Mouse (Mus musculus): Measurements from ENCODE around the gene Atrnl1.

Gene Atrnl1

DNA sequence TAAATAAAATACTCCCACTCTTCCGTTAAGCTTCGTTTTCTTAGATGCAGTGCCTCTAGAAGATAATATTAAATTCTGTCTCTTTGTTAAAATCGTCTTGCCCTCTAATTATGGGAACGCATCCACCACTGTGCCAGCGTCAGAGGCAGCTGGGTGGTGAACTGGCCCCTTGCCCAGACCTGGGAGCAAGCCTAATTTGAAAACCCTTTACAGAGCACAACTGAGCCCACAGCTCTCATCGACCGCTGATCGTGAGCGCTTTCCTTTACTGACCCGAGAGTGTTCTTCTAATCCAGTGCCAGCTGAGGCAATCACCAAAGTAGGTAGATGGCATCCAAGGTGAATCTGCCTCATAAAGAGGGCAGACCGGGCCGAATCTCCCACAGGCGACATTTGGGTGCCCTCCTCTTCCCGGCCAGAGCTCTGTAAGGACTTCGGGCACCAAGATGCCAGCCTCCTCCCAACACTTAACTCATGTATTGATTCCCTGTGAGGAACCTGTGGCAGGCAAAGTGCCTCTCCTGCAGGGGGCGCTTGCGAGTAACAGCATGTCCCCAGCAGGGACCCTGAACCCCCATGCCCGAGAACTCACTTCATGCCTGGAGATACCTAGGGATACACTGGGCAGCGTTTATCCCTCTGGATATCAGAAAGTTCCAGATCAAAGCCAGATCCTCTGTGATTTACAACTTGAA, 507.5 kb downstream of the Atrnl1 start:
- DNase-seq (ENCODE audit: low read depth, low spot score), result no peak

GRCm38 (mm10) chr19:58118864-58119263, 508.0 kb downstream of the Atrnl1 start:
- no peak for DNase-seq (ENCODE audit: low read depth, low spot score)

- peak; percentile 82 for DNase-seq (ENCODE audit: low read depth, low spot score)
Measured at GRCm38 (mm10) chr19:58119681-58120173, 508.9 kb downstream of the Atrnl1 start.

GRCm38 (mm10) chr19:58120661-58121060, 509.8 kb downstream of the Atrnl1 start:
- DNase-seq (ENCODE audit: low read depth, low spot score), result no peak

DNA sequence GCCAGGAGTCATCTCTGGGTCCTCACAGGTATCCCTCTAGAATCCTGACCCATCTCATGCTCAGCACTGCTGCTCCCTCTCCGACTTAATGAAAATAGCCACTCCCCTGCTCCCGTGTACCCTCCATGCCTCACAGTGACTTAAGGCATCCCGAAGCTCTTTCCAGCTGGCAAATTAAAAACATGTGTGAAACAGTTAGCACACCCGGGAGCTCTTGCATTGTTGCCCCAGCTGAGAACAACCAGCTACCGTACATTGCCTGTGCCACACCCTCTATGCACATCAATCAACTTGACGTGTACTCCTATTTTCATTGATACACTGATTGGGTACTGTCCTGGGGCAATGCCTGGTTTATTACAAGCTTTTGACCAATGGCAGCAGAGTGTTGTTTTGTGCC, 510.8 kb downstream of the Atrnl1 start:
- DNase-seq (ENCODE audit: low read depth, low spot score), result peak; percentile 80

DNA sequence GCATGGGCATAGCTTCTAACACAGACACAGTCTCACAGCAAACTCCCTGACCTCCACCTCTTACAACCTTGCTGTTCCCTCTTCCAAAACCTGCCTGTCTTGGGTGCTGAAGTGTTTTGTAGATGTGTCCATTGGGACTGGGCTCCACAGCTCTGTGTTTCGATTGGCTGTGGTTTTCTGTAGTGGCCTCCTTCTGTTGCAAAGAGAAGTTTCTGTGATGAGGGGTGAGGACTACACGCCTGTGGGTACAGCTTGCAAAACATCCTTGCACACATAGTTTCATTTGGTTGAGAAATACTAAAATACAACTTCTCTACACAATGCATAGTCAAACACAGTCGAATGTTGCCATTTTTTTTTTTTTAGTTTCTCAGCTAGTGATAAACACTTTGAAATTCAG, 512.8 kb downstream of the Atrnl1 start:
- DNase-seq (ENCODE audit: low read depth, low spot score), result no peak

DNA sequence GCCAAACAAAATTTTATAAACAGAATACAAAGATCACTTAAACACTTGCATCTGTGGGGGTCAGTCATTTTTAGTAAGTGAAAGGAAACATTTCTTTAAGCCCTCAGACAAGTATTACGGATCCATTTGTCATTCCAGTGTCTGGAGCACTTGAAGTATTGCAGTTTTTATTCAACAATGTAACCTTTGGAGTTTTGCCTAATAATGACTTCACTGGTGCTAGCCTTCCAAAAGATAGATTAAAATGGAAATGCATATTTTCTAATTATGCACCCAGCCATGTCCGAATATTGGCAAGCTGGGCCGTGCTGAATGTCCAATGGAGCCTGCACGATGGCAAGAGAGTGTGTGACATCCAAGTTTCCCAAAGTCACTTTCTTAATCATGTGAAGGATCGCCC, 513.7 kb downstream of the Atrnl1 start:
- no peak for DNase-seq (ENCODE audit: low read depth, low spot score)

DNA sequence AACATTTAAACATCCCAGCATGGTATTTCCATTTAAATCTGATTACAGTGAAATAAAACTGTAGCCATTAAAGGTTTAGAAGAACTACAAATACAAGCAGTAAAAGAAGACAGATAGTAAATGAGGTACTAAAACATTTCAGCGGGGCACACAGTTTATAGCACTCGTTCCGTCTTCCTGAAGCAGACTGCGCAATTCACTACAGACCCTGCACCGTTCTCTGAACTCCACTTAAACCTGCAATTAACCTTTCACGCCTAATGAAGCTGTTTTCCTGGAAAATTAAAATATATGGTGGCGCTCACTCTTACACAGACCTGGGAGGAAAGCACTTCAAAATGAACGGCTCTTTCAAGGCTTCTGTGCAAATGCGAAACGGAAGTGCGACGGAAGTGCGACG, 514.2 kb downstream of the Atrnl1 start:
- DNase-seq (ENCODE audit: low read depth, low spot score), result peak; percentile 59

GRCm38 (mm10) chr19:58131896-58132295, 521.1 kb downstream of the Atrnl1 start:
- DNase-seq (ENCODE audit: low read depth, low spot score), result no peak

DNA sequence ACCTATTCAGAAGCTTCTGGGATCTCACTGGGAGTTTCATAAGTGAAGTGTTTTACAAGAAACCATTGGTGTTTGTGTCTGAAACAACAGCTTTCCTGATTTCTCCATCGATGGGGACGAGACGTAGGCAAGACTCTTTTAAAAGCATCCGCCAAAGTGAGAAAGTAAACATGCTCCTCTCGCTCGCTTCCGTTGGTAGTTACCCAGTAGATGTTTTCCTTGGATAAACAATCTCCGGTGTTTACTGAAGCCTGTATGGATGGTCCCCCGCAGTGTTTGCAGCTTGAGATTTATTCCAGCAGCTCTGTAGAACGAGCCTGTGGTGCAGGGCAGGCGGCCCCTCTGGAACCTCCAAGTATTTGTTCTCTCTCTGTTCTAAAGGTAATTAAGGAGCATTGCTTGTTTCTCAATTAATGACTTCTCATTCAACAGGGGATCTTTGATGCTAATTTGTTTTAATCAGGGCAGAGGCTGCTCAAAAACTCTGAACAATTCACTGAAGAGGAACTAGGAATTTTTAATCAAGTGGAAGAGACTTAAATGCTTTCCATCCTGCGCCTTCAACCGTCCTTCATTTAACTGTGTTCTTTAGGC, 529.5 kb downstream of the Atrnl1 start:
- no peak for DNase-seq (ENCODE audit: low read depth, low spot score)

- no peak for DNase-seq (ENCODE audit: low read depth, low spot score)
Measured at GRCm38 (mm10) chr19:58143853-58144454, 533.1 kb downstream of the Atrnl1 start.

GRCm38 (mm10) chr19:58145521-58145920, 534.7 kb downstream of the Atrnl1 start:
- no peak for DNase-seq (ENCODE audit: low read depth, low spot score)

DNA sequence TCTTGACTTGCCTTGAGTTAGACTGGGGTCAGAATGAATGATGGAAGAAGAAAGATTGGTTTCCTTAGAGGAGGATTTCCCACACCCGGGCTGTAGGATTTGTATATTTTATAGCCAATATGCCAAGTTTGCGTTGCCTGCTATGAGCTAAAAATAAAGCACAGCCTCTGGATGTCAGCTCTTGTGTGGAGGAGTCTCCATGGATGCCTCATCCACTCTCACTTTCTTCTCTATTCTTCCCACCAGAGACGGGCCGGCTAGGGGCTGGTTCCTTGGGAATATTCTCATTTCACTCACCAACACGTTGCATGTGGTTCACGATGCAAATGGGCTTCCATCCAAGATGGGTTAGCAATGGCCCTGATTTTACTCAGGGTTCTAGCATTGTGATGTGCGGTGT, 540.4 kb downstream of the Atrnl1 start:
- DNase-seq (ENCODE audit: low read depth, low spot score), result no peak

DNA sequence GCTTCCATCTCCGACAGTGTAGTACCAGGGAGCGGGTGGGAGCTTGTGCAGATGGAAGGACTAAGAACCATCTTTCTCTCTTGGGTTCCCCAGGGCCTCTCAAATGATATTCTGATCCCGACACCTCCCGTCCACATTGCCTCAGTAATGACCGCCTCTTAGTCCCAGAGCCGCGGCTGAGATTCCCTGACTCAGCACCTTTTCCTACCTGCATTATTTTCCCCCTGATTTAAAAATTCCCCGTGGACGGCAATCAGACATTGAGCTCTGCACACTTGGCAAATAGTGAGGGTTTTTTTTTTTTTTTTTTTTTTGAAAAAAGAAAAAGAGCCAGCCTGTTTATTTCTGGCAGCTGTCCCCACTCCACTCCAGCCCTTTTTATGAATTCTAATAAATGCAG, 550.7 kb downstream of the Atrnl1 start:
- no peak for DNase-seq (ENCODE audit: low read depth, low spot score)

DNA sequence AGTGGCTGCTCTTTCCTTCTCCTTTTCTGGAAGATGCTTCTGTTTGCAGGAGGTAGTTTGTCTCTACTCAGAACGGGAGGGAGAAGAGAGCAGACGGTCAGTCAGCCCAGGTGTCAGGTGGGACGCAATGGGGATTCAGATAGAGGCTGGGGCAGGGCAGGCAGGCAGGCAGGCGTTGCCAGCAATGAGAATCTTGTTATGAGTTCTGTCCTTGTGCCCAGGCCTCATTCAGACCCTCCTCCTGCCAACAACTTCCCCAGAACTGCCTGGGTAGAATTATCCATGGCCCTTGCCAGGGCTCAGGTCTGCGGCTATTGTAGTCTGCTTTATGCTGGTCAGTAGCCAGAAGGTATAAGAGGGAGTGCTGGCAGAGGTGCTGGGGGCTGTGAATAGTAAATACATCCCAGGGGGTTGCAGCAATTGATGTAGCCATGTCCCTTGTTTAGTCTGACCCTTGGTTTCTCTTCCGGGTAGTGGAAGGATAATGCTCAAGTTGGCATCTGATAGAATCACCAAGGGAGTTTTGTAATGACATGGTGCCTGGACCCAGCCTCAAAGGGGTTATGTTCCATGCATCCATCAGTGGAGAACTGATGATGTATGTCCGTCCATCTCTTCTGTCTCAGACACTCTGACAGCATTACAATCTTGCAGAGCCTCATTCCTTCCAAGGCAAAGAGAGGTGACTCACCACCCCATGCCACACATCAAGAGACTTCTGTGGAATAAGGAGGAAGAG, 554.2 kb downstream of the Atrnl1 start:
- no peak for DNase-seq (ENCODE audit: low read depth, low spot score)

DNA sequence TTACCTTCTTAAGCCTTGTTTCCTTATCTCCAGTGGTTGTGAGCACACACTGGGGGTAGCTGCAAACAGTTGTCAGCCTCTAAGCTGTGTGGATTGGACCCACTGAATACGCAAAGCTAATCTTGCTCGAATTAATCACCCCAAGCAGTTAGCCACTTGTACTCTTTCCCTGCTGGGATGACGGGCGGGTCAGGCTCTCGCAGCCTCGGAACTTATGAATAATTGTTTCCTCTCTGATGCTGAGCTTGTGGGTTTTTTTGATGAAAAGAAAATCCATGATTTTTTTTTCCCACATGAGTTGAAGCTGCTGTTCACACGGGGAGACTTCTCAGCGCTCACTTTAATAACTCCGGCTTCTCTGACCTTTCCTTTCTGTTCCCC, 554.8 kb downstream of the Atrnl1 start:
- no peak for DNase-seq (ENCODE audit: low read depth, low spot score)

DNA sequence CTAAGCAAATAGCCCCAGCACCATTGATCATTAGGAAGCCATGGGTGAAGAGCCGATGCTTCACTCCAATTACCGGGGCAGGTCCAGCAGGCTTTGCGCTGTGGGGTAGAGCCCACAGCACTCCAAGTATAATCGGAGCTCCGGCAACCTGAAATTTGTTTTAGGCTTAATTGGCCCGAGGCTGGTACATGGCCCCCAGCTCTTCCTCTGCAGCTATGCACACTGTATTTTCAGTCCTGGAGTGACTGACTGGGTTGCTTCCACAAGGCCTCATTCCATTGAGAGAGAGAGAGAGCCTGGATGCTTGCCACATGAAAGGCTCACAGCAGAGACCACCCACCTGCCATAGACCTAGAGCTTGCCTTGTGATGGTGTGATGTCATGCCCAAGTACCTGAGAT, 555.3 kb downstream of the Atrnl1 start:
- no peak for DNase-seq (ENCODE audit: low read depth, low spot score)

GRCm38 (mm10) chr19:58178410-58178809, 567.6 kb downstream of the Atrnl1 start:
- DNase-seq (ENCODE audit: low read depth, low spot score), result peak; percentile 87

GRCm38 (mm10) chr19:58180773-58181172, 569.9 kb downstream of the Atrnl1 start:
- DNase-seq (ENCODE audit: low read depth, low spot score), result no peak
